Mouse (Mus musculus): Measurements from ENCODE around the gene Pou6f1. TPM values are rescaled to one million over a fixed set of nuclear protein-coding genes. Genes with fewer than 3 reads are reported as not detected.

Pou6f1 gene
- polyA plus RNA-seq, 1 experiment from 2014 or later, result 3.9 TPM

DNA sequence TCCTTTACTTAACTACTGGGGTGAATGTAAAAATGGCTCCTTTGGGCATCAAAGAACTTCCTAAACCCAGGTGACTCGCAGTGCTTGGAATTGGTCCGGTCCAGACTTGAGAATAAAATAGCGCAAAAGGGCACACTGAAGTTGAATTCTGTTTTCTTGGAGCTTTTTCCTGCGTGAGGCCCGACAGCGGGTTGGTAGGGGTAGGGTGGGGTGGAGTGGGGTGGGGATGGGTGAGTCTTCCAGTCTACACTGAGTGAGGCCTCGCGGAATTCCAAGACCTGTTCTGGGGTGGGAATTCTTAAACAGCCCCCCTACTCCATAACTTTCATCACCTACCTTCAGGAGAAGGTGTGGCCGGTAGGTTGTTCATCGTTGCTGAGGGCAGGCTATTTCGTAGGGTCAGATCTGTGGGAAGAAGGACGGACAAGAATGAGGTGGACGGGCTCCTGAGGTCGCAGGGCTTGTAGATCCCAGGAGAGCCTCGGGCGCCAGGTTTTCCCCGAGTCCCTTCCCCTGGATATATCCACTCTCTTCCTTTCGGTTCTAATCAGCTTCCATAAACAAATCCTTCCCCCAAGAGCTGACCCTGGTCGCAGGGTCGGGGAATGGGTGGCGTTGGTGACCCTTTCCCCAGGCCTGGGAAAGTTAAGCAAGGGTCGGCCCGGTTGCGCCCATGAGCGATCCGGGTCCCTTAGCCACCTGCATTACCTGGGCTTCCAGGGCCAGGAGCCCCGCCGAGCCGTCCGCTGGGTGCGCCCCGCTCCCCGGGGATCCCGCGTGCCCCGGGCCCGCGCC is 36.3 kb upstream of the Pou6f1 start:
- 3% methylated on average over 33 of the region's 38 CpGs for WGBS
- Histone ChIP-seq H3K4me3 (ENCODE audit: low read depth, low read length) (peak overlapping the region; percentile 50), H3K4me1 (ENCODE audit: control insufficient read depth, insufficient read depth, low read length) (peaks cover 13% of the 10 kb centered on the region), H3K36me3 (ENCODE audit: control insufficient read depth, insufficient read depth, low read length) (no peaks in the 10 kb centered on the region), H3K27ac (replicated peaks; ENCODE audit: low read depth, low read length) (no peak overlapping the region), H3K27me3 (ENCODE audit: control insufficient read depth, insufficient read depth, low read length) (peaks cover 43% of the 10 kb centered on the region), H3K9ac (ENCODE audit: low read length) (peak overlapping the region; percentile 47; the same call in 1 of the 2 replicates), H3K4me2 (ENCODE audit: low read depth, severe bottlenecking) (peak overlapping the region; percentile 89), H3K9me3 (ENCODE audit: control insufficient read depth, low read length) (no peaks in the 10 kb centered on the region)
- no peak for ATAC-seq (ENCODE audit: insufficient number of reproducible peaks, low FRiP score, low TSS enrichment, low read depth)
- peak; percentile 47 for DNase-seq (ENCODE audit: low spot score)

- Histone ChIP-seq H3K9me3 (ENCODE audit: control insufficient read depth, low read length) (no peaks in the 10 kb centered on the region), H3K4me3 (ENCODE audit: low read depth, low read length) (no peak overlapping the region), H3K4me2 (ENCODE audit: low read depth, severe bottlenecking) (no peak overlapping the region), H3K4me1 (ENCODE audit: control insufficient read depth, insufficient read depth, low read length) (peaks cover 13% of the 10 kb centered on the region), H3K9ac (ENCODE audit: low read length) (no peak overlapping the region), H3K36me3 (ENCODE audit: control insufficient read depth, insufficient read depth, low read length) (no peaks in the 10 kb centered on the region), H3K27me3 (ENCODE audit: control insufficient read depth, insufficient read depth, low read length) (peaks cover 43% of the 10 kb centered on the region), H3K27ac (replicated peaks; ENCODE audit: low read depth, low read length) (no peak overlapping the region)
- 9% methylated on average over 9 of the region's 9 CpGs for WGBS
- DNase-seq (ENCODE audit: low spot score), result no peak
- ATAC-seq (ENCODE audit: insufficient number of reproducible peaks, low FRiP score, low TSS enrichment, low read depth), result no peak
Measured at GRCm38 (mm10) chr15:100635239-100635638, 35.5 kb upstream of the Pou6f1 start.

GRCm38 (mm10) chr15:100633341-100633740 is 33.6 kb upstream of the Pou6f1 start:
- Histone ChIP-seq H3K4me2 (ENCODE audit: low read depth, severe bottlenecking) (no peak overlapping the region), H3K27ac (replicated peaks; ENCODE audit: low read depth, low read length) (no peak overlapping the region), H3K4me1 (ENCODE audit: control insufficient read depth, insufficient read depth, low read length) (peaks cover 13% of the 10 kb centered on the region), H3K4me3 (ENCODE audit: low read depth, low read length) (no peak overlapping the region), H3K9ac (ENCODE audit: low read length) (no peak overlapping the region), H3K27me3 (ENCODE audit: control insufficient read depth, insufficient read depth, low read length) (peaks cover 38% of the 10 kb centered on the region), H3K9me3 (ENCODE audit: control insufficient read depth, low read length) (no peaks in the 10 kb centered on the region), H3K36me3 (ENCODE audit: control insufficient read depth, insufficient read depth, low read length) (no peaks in the 10 kb centered on the region)
- 84% methylated on average over 10 of the region's 10 CpGs for WGBS
- DNase-seq (ENCODE audit: low spot score) (no peak), ATAC-seq (ENCODE audit: insufficient number of reproducible peaks, low FRiP score, low TSS enrichment, low read depth) (no peak)

DNA sequence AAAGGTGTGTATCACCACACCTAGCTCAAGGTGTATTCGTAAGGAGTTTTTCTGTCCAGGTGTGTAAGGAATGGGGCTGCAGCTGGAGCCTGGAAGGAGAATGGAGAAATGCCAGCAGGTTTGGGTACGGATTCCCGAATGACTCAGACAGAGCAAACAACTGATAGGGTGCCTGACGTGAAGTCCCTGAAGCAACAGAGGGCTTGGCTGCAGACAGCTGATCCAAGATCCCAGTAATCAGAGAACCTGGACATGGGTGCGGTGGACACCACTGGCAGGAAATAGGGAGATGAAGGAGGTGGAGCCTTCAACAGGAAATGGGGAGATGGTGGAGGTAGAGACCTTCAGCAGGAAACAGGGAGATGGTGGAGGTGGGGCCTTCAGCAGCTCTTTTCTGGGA is 32.5 kb upstream of the Pou6f1 start:
- no peaks in the 10 kb centered on the region for H3K36me3 ChIP-seq (ENCODE audit: control insufficient read depth, insufficient read depth, low read length)
- peaks cover 30% of the 10 kb centered on the region for H3K27me3 ChIP-seq (ENCODE audit: control insufficient read depth, insufficient read depth, low read length)
- H3K27ac ChIP-seq (replicated peaks; ENCODE audit: low read depth, low read length), result no peak overlapping the region
- DNase-seq (ENCODE audit: low spot score) (no peak), ATAC-seq (ENCODE audit: insufficient number of reproducible peaks, low FRiP score, low TSS enrichment, low read depth) (no peak)
- H3K9me3 ChIP-seq (ENCODE audit: control insufficient read depth, low read length), result no peaks in the 10 kb centered on the region
- peaks cover 22% of the 10 kb centered on the region for H3K4me1 ChIP-seq (ENCODE audit: control insufficient read depth, insufficient read depth, low read length)
- H3K4me3 ChIP-seq (ENCODE audit: low read depth, low read length), result no peak overlapping the region
- H3K9ac ChIP-seq (ENCODE audit: low read length), result no peak overlapping the region
- WGBS, result 89% methylated on average over 5 of the region's 5 CpGs
- H3K4me2 ChIP-seq (ENCODE audit: low read depth, severe bottlenecking), result no peak overlapping the region

DNA sequence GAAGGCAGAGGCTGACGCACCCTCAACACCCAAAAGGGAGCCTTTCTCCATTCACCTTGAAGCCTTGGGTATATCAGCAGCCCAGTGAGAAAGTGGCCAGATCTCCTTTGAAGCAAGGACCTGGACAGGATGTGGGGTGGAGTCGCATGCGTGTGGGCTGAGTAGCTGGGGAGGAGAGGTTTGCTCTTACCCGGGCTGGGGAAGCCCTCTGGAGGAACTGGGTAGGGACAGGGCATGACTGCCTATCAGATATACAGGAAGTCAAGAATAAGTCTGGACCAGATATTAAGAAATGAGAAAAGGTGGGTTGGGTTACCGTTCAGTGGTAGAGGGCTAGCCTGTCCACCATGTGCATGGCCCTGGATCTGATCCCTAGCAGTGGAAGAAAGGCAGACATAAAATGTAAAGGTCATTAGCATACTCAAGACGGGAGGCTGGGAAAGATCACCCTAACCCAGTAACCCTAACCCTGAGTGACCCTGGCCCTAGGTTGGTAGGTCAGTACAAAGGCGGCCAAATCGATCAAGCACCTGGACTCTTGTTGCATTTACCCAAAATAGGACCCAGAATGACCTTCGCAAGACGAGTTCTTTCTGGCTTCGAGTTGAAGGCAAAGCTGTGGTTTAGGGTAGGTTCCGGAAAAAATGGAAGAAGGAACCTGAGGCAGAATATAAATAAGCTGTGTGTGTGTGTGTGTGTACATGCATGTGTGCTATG is 31.8 kb upstream of the Pou6f1 start:
- WGBS, result 84% methylated on average over 12 of the region's 12 CpGs
- H3K4me1 ChIP-seq (ENCODE audit: control insufficient read depth, insufficient read depth, low read length), result peaks cover 15% of the 10 kb centered on the region
- ATAC-seq (ENCODE audit: insufficient number of reproducible peaks, low FRiP score, low TSS enrichment, low read depth), result no peak
- peaks cover 23% of the 10 kb centered on the region for H3K27me3 ChIP-seq (ENCODE audit: control insufficient read depth, insufficient read depth, low read length)
- no peak overlapping the region for H3K27ac ChIP-seq (replicated peaks; ENCODE audit: low read depth, low read length)
- no peaks in the 10 kb centered on the region for H3K9me3 ChIP-seq (ENCODE audit: control insufficient read depth, low read length)
- H3K4me2 ChIP-seq (ENCODE audit: low read depth, severe bottlenecking), result no peak overlapping the region
- DNase-seq (ENCODE audit: low spot score), result no peak
- no peaks in the 10 kb centered on the region for H3K36me3 ChIP-seq (ENCODE audit: control insufficient read depth, insufficient read depth, low read length)
- no peak overlapping the region for H3K4me3 ChIP-seq (ENCODE audit: low read depth, low read length)
- no peak overlapping the region for H3K9ac ChIP-seq (ENCODE audit: low read length)

- Histone ChIP-seq H3K27ac (replicated peaks; ENCODE audit: low read depth, low read length) (no peak overlapping the region), H3K27me3 (ENCODE audit: control insufficient read depth, insufficient read depth, low read length) (peaks cover 8% of the 10 kb centered on the region), H3K9ac (ENCODE audit: low read length) (no peak overlapping the region), H3K4me2 (ENCODE audit: low read depth, severe bottlenecking) (no peak overlapping the region), H3K36me3 (ENCODE audit: control insufficient read depth, insufficient read depth, low read length) (no peaks in the 10 kb centered on the region), H3K4me1 (ENCODE audit: control insufficient read depth, insufficient read depth, low read length) (peaks cover 8% of the 10 kb centered on the region; the same call in 1 of the 2 replicates), H3K9me3 (ENCODE audit: control insufficient read depth, low read length) (no peaks in the 10 kb centered on the region), H3K4me3 (ENCODE audit: low read depth, low read length) (no peak overlapping the region)
- 66% methylated on average over 3 of the region's 3 CpGs for WGBS
- ATAC-seq (ENCODE audit: insufficient number of reproducible peaks, low FRiP score, low TSS enrichment, low read depth), result no peak
- no peak for DNase-seq (ENCODE audit: low spot score)
Measured at GRCm38 (mm10) chr15:100630126-100630525, 30.3 kb upstream of the Pou6f1 start.

DNA sequence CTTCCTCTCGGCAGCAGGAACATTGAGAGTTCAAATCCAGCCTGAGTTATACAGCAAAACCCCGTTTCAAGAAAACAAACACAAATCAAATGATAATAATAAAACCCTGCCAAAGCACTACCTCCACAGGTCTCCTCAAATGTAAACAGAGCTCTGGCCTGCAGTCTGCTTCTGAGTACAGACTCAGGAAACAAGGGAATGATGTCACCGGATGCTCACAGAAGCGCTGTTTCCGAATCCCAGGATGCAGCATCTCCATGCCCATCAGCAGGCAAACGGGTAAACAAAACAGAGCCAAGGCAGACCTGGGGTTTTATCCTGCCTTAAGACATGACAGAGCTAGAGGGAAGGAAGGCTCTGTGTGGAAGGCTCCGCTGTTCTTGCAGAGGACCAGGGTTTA is 29.0 kb upstream of the Pou6f1 start:
- DNase-seq (ENCODE audit: low spot score) (no peak), ATAC-seq (ENCODE audit: insufficient number of reproducible peaks, low FRiP score, low TSS enrichment, low read depth) (no peak)
- Histone ChIP-seq H3K4me3 (ENCODE audit: low read depth, low read length) (no peak overlapping the region), H3K9ac (ENCODE audit: low read length) (no peak overlapping the region), H3K4me2 (ENCODE audit: low read depth, severe bottlenecking) (no peak overlapping the region), H3K36me3 (ENCODE audit: control insufficient read depth, insufficient read depth, low read length) (no peaks in the 10 kb centered on the region), H3K27ac (replicated peaks; ENCODE audit: low read depth, low read length) (no peak overlapping the region), H3K4me1 (ENCODE audit: control insufficient read depth, insufficient read depth, low read length) (peaks cover 8% of the 10 kb centered on the region; the same call in 1 of the 2 replicates), H3K9me3 (ENCODE audit: control insufficient read depth, low read length) (no peaks in the 10 kb centered on the region), H3K27me3 (ENCODE audit: control insufficient read depth, insufficient read depth, low read length) (no peaks in the 10 kb centered on the region)
- WGBS, result 47% methylated on average over 7 of the region's 7 CpGs

GRCm38 (mm10) chr15:100627774-100628370 is 28.1 kb upstream of the Pou6f1 start:
- DNase-seq (ENCODE audit: low spot score) (no peak), ATAC-seq (ENCODE audit: insufficient number of reproducible peaks, low FRiP score, low TSS enrichment, low read depth) (no peak)
- H3K9ac ChIP-seq (ENCODE audit: low read length), result 0 out of 2 replicates have a peak overlapping the region, but pooled peaks have one; percentile 12
- H3K27ac ChIP-seq (replicated peaks; ENCODE audit: low read depth, low read length), result no peak overlapping the region
- H3K4me3 ChIP-seq (ENCODE audit: low read depth, low read length), result no peak overlapping the region
- H3K4me2 ChIP-seq (ENCODE audit: low read depth, severe bottlenecking), result no peak overlapping the region
- no peaks in the 10 kb centered on the region for H3K27me3 ChIP-seq (ENCODE audit: control insufficient read depth, insufficient read depth, low read length)
- WGBS, result 6% methylated on average over 11 of the region's 11 CpGs
- no peaks in the 10 kb centered on the region for H3K36me3 ChIP-seq (ENCODE audit: control insufficient read depth, insufficient read depth, low read length)
- H3K9me3 ChIP-seq (ENCODE audit: control insufficient read depth, low read length), result no peaks in the 10 kb centered on the region
- peaks cover 8% of the 10 kb centered on the region; the same call in 1 of the 2 replicates for H3K4me1 ChIP-seq (ENCODE audit: control insufficient read depth, insufficient read depth, low read length)
